Mouse (Mus musculus) midbrain, embryonic 10.5 days (tissue): ENCODE measurements around the gene 3110082I17Rik. TPM values are rescaled to one million over a fixed set of nuclear protein-coding genes. Genes with fewer than 3 reads are reported as not detected.

Experiments
- DNase-seq: peaks from one replicate; pipeline ENCODE4 v3.0.0-alpha.2; 2017; ENCODE audit warnings: low spot score
- H3K27ac ChIP-seq: fragments of 300-500 bp; sonication (generic); replicated peaks from 2 replicates; pipeline ENCODE4 v1.5.1; 2016; ENCODE audit warnings: mild to moderate bottlenecking
- H3K27me3 ChIP-seq: fragments of 300-500 bp; sonication (generic); 2 replicates; pipeline ENCODE4 v1.6.1; 2016; ENCODE audit warnings: low read depth, mild to moderate bottlenecking; ENCODE audit not compliant: poor library complexity, severe bottlenecking
- H3K36me3 ChIP-seq: fragments of 300-500 bp; sonication (generic); 2 replicates; pipeline ENCODE4 v1.6.1; 2016; ENCODE audit warnings: mild to moderate bottlenecking, moderate library complexity
- H3K4me1 ChIP-seq: fragments of 300-500 bp; sonication (generic); 2 replicates; pipeline ENCODE4 v1.6.1; 2016
- H3K4me3 ChIP-seq: fragments of 300-500 bp; sonication (generic); 2 replicates; pipeline ENCODE4 v1.5.1; 2016; ENCODE audit warnings: mild to moderate bottlenecking, moderate library complexity
- H3K9me3 ChIP-seq: fragments of 300-500 bp; sonication (generic); replicated peaks from 2 replicates; pipeline ENCODE4 v1.6.1; 2016; ENCODE audit warnings: mild to moderate bottlenecking
- WGBS: fragments of 180-500 bp; shearing (Covaris S2); methylation state at CpG from one replicate; pipeline ENCODE4 v1.1.7; 2016; 5-methylcytosine and 5-hydroxymethylcytosine counted together
- polyA plus RNA-seq: library from polyadenylated mRNA; unstranded; fragments of >200 nt; fragmentation: Nextera tagmentation; extraction: Ambion mirVana; gene quantifications from 2 replicates; pipeline ENCODE4 v1.2.1, GENCODE M21; 2016

The 3110082I17Rik gene
- polyA plus RNA-seq, 1 experiment from 2014 or later = 64.7 TPM

DNA sequence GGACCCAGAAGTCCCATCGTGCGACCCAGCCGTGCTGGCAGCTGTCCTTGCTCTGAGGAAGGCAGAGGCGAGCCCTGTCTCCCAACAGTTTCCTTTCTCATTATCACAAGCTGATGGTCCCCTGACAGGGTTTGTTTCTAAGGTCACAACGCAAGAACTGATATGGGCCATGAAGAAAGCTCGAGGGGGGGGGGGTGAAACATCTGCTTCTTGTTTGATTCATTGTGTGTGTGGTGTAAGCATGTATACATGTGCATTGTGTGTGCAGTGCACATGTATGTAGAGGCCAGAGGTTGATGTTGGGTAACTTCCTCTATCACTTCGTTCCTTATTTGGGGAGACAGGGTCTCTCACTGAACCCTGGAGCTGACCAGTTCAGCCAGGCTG is 132.7 kb downstream of the 3110082I17Rik start:
- Histone ChIP-seq H3K27me3 (peaks cover 55% of the 10 kb centered on the region), H3K4me3 (no peak overlapping the region), H3K4me1 (peaks cover 15% of the 10 kb centered on the region), H3K9me3 (no peaks in the 10 kb centered on the region), H3K36me3 (no peaks in the 10 kb centered on the region), H3K27ac (no peak overlapping the region)
- 81% methylated on average over 7 of the region's 7 CpGs for WGBS
- no peak for DNase-seq

DNA sequence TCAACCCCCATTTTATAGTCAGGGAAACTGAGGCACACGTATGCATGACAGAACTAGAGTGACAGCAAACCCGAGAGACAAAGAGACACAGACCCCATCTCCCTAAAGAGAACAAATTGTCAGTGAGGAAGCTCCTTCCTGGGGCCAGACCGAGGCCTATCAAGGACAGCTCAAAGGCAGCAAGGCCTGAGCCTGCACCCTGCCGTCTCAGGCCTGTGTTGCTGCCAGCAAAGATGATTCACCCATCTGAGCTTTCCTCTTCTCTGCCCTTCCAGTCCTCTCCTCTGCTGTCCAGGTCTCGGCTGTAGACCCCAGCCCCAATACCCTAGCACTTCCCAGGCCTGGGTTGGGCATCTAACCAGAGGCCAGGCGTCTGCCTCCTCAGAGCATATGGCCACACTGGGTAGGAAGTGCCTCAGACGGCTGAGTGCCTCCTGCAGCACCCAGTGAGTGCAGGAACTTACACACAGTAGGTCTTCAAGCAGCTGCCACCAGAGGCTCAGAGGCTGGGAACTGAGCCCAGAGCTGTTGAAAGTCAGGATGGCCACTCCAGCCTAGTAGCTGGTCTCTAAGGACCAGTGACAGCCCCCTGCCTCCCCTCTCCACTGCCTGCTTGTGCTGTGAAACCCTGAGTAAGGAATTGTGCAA is 133.2 kb downstream of the 3110082I17Rik start:
- Histone ChIP-seq H3K27ac (no peak overlapping the region), H3K27me3 (peaks cover 56% of the 10 kb centered on the region), H3K4me3 (no peak overlapping the region), H3K9me3 (no peaks in the 10 kb centered on the region), H3K4me1 (peaks cover 15% of the 10 kb centered on the region), H3K36me3 (no peaks in the 10 kb centered on the region)
- 74% methylated on average over 7 of the region's 7 CpGs for WGBS
- DNase-seq = no peak

DNA sequence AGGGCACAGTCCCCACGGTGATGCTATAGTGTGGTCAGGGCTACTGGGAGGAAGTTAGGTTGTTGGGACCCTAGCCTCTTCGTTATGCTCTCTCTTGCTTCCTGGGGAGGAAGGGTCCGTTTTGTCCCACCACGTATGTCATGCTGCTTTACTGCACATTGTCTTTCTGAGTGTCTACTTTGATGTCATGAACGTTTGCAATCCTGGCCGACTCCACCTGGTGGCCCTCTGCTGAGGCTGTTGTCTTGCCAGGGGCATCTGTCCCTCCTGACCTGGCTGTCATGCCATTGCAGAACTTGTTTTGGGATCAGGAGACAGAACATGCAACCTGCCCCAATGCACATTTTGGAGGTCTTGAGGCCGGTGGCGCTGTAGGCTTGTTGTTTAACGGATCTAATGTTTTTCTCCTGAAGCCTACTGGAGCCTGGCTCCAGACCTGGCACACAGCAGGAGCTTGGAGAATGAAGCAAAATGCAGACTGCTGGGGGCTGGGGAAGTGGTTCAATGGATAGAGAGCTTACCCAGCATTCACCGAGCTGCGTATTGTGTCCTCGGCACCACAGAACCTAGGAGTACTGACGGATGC is 134.1 kb downstream of the 3110082I17Rik start:
- Histone ChIP-seq H3K27ac (no peak overlapping the region), H3K4me3 (no peak overlapping the region), H3K36me3 (no peaks in the 10 kb centered on the region), H3K27me3 (peaks cover 56% of the 10 kb centered on the region), H3K9me3 (no peaks in the 10 kb centered on the region), H3K4me1 (peaks cover 15% of the 10 kb centered on the region)
- 65% methylated on average over 13 of the region's 13 CpGs for WGBS
- DNase-seq = no peak

DNA sequence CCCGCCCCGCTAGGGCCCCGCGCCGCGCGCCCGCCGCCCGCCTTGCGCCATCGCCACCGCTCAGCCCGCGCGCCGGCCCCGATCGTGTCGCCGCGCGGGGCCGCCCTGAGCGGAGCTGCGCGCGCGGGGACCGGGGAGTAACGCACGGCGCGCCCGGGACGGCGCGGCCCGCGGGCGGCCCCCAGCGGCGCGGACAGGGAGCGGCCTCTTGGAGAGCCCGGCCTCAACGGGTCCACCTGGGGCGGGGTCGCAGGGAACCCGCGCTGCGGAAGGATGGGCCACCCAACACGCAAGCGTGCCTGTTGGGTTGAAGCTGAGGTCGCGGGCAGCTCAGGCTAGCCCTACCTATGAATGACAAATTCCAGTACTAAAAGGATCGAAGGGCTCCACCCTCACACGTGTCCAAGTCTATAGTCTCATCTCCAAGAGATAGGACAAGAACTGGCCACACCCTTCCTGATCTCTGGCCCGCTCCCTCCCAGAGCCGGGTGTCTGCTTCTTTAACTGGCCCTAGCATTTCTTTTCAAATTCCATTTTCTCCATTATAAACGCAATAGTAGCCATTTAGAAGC is 134.8 kb downstream of the 3110082I17Rik start, which contains the start of gene Adap1:
Gene Adap1, minus strand, starts transcription at position 228 of the 572 bp plus-strand sequence.
- Histone ChIP-seq H3K4me1 (peaks cover 15% of the 10 kb centered on the region), H3K4me3 (peak within 1 kb of the TSS; percentile 75), H3K36me3 (no peaks in the 10 kb centered on the region), H3K27ac (peak within 1 kb of the TSS; percentile 68), H3K9me3 (no peaks in the 10 kb centered on the region), H3K27me3 (peaks cover 56% of the 10 kb centered on the region)
- 9% methylated on average over 61 of the region's 61 CpGs for WGBS
- peak; percentile 45 for DNase-seq

DNA sequence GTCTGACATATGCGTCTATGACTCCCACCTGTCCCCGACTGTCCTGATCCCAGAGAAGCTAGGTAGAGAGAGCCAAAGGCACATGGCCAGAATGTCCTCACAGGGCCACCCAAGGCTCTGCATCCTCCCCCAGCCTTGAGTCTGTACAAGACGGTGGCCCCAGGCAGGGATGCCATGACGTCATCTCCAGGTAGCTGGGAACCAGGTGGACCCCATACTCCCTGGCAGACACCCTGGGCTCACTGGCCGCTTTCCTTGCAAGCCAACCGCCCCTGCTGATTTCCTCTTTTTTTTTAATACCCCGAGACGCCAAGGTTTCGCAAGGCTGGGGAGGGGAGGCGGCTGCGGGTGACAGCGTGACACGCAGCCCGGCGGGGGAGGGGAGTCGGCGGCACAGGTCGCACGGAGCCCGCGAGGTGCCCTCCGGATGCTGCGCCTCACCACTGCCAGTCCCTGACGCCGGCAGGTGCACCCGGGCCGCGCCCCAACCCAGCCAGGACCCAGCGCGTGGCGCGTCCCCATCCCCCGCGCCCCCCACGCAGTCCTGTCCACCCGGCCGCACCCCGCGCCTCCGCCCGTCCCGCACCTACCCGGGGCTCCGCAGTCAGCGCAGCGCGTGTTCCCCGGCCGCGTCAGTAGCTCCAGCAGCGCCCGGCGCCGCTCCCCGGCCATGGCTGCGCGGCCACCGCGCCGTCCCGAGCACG is 135.5 kb downstream of the 3110082I17Rik start:
- DNase-seq = peak; percentile 40
- Histone ChIP-seq H3K27ac (peak overlapping the region; percentile 68), H3K9me3 (no peaks in the 10 kb centered on the region), H3K27me3 (peaks cover 56% of the 10 kb centered on the region), H3K4me1 (peaks cover 15% of the 10 kb centered on the region), H3K36me3 (no peaks in the 10 kb centered on the region), H3K4me3 (peak overlapping the region; percentile 75)
- WGBS = 2% methylated on average over 62 of the region's 62 CpGs

DNA sequence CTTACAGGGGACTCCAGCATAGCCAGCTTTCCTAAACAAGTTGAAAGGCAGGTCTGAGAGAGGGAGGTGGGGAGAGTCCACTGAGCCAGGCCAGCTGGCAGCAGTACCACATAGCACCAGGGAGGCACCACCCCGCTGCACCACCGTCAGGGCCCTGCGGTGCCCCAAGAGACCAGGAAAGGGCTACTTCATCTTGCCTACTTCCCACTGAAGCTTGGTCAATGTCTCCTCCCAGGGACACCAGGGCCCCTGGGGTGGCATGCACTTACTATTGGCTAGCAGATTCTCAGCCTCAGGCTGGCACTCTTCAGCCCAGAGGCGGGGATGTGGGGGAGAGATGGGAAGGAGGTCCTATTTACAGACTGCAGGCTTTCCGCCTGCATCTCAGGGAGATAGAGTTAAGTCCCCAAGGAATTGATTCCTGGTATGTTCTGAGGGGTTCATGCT is 136.3 kb downstream of the 3110082I17Rik start:
- H3K4me3 ChIP-seq = no peak overlapping the region; the same call in 1 of the 2 replicates
- no peaks in the 10 kb centered on the region for H3K9me3 ChIP-seq
- no peaks in the 10 kb centered on the region for H3K36me3 ChIP-seq
- peaks cover 15% of the 10 kb centered on the region for H3K4me1 ChIP-seq
- no peak for DNase-seq
- 72% methylated on average over 5 of the region's 5 CpGs for WGBS
- H3K27ac ChIP-seq = no peak overlapping the region
- peaks cover 54% of the 10 kb centered on the region for H3K27me3 ChIP-seq

DNA sequence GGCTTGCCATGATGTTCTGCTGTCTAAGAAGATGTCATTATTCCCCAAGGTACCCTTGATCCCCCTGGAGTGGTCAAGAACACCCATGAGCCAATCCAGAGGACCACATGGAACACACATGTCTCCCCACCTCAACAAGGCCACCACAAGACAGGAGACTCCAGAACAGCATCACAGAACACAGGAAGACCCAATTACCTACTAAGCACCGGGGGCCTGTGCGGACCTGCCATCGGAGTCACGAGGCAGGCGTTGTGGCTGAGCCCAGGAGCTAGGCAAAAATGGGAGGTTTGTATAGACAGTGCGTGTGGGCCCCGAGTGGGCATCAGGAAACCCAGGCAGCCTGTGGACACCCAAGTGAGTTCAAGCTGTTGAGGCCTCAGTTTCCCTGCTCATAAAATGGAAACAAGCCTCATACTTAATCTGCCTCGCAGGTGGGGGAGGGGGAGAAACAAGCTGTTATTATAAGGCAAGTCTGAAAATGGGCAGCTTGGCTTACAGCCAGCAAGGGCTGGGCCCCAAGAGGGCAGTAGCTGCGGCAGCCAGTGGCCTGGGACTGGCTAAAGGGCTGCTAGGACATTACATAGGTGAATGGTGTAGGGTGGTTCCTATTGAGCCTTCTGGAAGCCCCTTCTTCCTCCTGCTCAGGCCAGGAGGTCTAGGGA is 136.9 kb downstream of the 3110082I17Rik start:
- Histone ChIP-seq H3K9me3 (no peaks in the 10 kb centered on the region), H3K36me3 (no peaks in the 10 kb centered on the region), H3K4me3 (no peak overlapping the region), H3K27ac (no peak overlapping the region), H3K27me3 (peaks cover 54% of the 10 kb centered on the region), H3K4me1 (peaks cover 15% of the 10 kb centered on the region)
- WGBS = 85% methylated on average over 9 of the region's 9 CpGs
- no peak for DNase-seq

DNA sequence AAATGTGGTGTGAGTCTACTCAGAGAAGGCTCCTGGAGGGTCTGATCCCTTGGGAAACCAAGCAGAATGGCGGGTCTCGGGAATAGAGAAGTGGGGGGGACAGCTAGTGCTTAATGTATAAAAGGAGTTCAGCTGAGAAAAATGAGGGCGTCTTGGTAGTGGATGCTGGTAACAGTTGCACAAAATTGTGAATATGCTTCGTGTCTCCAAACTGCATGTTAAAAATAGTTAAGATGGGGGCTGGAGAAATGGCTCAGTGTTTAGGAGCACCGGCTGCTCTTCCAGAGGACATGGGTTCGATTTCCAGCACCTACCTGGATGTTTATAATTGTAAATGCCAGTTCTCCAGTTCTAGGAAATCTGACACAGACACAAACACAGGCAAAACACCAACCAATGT is 139.0 kb downstream of the 3110082I17Rik start:
- no peak for DNase-seq
- Histone ChIP-seq H3K36me3 (no peaks in the 10 kb centered on the region), H3K4me1 (peaks cover 15% of the 10 kb centered on the region), H3K4me3 (no peak overlapping the region), H3K9me3 (no peaks in the 10 kb centered on the region), H3K27ac (no peak overlapping the region), H3K27me3 (peaks cover 41% of the 10 kb centered on the region)
- 78% methylated on average over 6 of the region's 6 CpGs for WGBS

DNA sequence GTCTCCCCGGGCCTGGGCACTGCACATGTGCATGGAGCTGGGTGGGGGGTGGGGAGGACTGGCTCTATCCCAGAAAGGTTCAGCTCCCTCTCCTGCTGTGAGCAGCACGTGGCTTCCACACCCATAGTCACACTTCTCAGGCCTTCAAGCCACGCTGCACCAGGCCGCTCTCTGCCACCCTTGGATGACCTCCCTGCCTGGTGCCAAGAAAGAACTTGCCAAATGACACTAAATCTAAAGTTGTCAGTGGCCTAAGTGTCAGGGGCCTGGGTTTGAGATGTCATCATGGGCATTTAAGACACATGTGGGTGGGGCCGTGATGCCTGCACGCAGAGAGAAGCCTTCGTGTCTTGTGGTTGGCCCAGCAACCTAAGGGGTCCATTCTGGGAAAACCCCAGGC is 139.9 kb downstream of the 3110082I17Rik start:
- no peak for DNase-seq
- Histone ChIP-seq H3K36me3 (no peaks in the 10 kb centered on the region), H3K27me3 (peaks cover 32% of the 10 kb centered on the region), H3K4me1 (peaks cover 13% of the 10 kb centered on the region), H3K9me3 (no peaks in the 10 kb centered on the region), H3K4me3 (no peak overlapping the region), H3K27ac (no peak overlapping the region)
- 81% methylated on average over 7 of the region's 7 CpGs for WGBS

DNA sequence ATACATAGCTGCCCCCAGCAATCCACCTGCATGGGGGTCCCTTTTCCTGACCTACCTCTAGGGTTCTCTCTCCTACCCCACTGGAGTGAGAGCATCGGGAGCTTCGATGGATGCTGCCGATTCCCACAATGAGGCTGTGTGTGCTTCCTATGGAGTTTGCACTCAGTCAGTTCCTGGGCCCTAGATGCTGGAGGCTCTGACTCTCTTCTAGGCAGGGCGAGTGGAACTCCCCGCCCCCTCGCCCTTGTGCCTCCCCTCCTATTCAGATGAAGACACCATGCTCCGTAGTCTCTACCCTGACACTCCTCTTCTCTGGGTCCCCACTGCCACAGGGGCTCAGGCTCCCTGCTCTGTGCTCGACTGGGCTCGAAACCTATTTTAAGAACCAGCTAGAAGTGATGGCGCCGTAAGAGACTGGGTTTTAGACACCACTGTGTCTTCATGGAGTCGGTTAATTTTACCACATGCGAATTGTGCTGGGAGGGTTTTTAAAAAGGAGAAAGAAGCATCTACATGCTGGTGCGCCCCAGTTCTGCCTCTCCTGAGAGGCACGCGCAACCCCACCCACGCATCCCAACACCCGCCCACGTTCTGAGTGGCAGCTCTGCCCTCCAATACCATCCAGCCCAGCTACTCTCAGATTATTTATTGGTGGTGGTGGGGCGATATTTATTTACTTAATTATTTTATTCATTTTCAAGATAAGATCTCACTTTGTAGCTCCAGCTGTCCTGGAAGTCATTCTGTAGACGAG is 142.4 kb downstream of the 3110082I17Rik start:
- no peak for DNase-seq
- 65% methylated on average over 21 of the region's 21 CpGs for WGBS
- no peaks in the 10 kb centered on the region; the same call in 1 of the 2 replicates for H3K4me1 ChIP-seq
- H3K27ac ChIP-seq = no peak overlapping the region
- peaks cover 7% of the 10 kb centered on the region for H3K27me3 ChIP-seq
- no peaks in the 10 kb centered on the region for H3K36me3 ChIP-seq
- no peak overlapping the region for H3K4me3 ChIP-seq
- no peaks in the 10 kb centered on the region for H3K9me3 ChIP-seq

DNA sequence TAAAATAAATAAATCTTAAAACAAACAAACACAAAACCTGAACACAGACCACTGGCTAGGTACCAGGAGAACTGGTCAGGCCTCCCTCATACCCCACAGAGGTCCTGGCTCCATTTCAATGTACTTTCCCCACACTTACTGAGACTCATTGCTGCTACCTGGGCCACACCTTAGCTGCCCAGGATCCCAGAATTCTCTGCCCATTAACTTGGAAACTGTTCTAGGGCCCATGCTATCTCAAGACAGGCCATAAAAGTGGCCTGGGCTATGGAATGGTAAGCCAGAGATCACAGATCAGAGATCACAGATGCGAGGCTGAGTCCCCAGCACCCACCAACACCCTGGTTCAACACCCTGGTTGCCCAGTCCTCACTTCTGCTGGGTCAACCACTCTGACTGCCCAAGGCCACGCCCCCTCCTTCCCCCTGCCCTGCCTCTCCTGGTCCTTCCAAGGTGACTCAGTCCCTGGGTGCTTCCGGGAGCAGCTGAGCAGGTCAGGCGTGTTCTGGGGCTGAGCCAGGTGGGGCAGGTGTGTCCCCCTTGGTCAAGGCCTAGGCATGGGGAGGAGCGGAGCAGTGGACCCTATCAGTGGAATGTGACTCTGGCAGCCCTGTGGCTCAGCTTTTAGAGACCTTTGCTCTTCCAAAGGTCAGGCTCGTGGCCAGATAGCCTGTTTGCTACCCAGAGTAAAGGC is 143.2 kb downstream of the 3110082I17Rik start:
- WGBS = 79% methylated on average over 6 of the region's 6 CpGs

More for the DNA sequence above, 143.2 kb downstream of the 3110082I17Rik start:
- H3K27me3 ChIP-seq = no peaks in the 10 kb centered on the region
- no peaks in the 10 kb centered on the region; the same call in 1 of the 2 replicates for H3K4me1 ChIP-seq
- no peak for DNase-seq
- H3K9me3 ChIP-seq = no peaks in the 10 kb centered on the region
- H3K4me3 ChIP-seq = no peak overlapping the region
- H3K36me3 ChIP-seq = no peaks in the 10 kb centered on the region
- H3K27ac ChIP-seq = no peak overlapping the region
